Mouse (Mus musculus): ENCODE results near the gene Sesn1. TPM values are rescaled to one million over a fixed set of nuclear protein-coding genes. Genes with fewer than 3 reads are reported as not detected.

The Sesn1 gene
- 26.5 and 36.6 TPM in 2 replicates for polyA plus RNA-seq (2015; fragmentation: Nextera tagmentation; extraction: Ambion mirVana)

DNA sequence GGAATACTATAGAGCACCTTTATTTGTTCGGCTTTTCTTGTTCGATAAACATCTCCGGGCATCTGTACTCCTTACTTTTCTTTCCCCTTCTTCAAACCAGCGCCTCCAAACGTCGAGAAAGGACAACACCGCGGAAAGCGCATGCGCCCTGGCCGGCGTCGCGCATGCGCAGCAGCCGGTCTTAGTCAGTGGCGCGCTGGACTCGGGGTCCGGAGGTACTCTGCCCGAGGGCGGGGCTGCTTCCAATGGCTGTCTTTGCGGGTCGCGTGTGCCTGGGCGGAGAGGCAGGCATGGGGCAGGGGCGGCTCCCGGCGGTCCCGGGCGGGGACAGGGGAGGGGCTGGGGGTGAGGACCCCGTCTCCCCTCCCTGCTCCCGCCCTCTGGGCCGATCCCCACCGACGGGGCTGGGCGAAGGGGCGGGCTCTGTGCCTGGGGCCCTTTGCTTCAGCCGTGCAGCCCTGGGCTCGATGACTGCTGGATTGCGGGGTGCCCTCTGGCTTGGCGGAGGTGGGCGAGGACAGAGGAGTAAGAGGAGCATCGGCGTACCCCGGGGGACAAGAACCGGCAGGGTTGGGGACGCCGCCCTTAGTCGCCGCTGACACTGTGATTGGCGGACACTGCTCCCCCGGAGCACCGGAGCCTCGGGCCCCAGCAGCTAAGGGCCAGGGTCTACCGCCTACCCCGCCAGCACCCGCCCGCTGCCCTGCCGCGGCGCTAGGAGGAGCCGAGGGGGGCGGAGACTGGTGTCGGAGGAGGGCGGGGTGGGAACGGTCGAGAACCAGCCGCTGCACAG is at the start of gene Sesn1, which contains the start of gene Cep57l1:
TSS of gene Sesn1 (plus strand) at position 165 of the 793 bp plus-strand sequence.
TSS of gene Cep57l1 (minus strand) at position 101 of the 793 bp plus-strand sequence.
- Histone ChIP-seq H3K9ac (replicated peaks; ENCODE audit: low read depth) (peak within 1 kb of the TSS; percentile 60), H3K36me3 (ENCODE audit: insufficient read depth, low read length) (no peaks in the 10 kb centered on the region), H3K4me1 (ENCODE audit: insufficient read depth, low read depth, low read length) (peaks cover 16% of the 10 kb centered on the region; the same call in 1 of the 2 replicates), H3K4me2 (replicated peaks; ENCODE audit: low read depth, low read length) (peak within 1 kb of the TSS; percentile 72), H3K9me3 (ENCODE audit: low read length) (no peaks in the 10 kb centered on the region), H3K27me3 (replicated peaks; ENCODE audit: insufficient read depth, low read length) (no peaks in the 10 kb centered on the region), H3K4me3 (ENCODE audit: low read depth, low read length) (peak within 1 kb of the TSS; percentile 71), H3K27ac (ENCODE audit: low read length) (peak within 1 kb of the TSS; percentile 98)
- TF ChIP-seq CTCF (IDR thresholded peaks at IDR 0.05) (peak; percentile 48), EP300 (IDR thresholded peaks at IDR 0.05) (no peak; the same call in 1 of the 2 replicates)
- peak; percentile 98 for DNase-seq (ENCODE audit: low spot score)
- under 1% methylated on average over 56 of the region's 69 CpGs for WGBS
- ATAC-seq: peak; percentile 95

DNA sequence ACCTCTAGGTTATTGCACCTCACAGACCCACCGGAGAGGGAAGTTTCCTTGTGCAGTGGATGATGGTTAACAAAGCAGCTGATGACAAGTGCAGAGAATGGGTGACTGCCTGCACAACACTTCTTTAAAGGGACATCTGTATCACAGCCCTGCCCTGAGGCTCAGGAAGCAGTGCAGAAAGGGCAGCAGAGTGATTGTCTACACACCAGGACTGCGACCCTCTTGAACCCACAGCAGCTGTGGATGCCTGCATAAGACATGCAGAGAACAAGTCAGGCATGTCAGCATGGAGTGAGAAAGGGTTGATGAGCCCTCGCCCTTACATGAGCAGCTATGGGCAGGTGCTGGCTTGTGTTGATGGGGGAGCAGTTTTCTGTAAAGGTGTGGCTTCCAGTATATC is 48.9 kb upstream of the Sesn1 start:
- no peak for TF ChIP-seq CTCF (IDR thresholded peaks at IDR 0.05)

DNA sequence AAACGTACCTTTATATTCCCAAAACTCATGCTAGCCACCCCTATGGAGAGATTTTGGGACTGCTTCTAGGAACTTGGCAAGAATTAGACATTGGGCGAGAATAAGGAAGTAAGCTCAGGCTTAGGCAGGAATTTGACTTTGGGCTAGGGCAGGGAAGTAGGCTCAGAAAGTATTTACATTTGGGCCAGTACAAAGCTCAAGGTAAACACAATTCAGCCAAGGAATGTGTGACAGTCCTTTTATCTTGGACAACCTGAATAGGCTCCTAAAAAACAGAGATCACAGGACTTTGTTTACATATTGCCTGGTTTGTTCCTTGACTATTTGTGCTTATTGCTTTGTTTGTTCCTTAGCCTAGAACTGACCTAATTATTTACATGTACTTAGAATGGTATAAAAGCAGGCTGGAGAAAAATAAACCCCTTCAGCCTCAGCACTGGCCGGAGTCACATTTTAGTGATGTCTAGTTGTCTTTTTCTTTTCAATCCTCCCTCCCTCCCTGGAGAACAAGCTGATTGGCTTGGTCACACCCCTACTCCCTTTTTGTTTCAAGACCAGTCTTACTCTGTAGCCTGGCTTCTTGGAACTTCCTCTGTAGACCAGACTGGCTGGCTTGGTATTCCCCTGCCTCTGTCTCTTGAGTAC is 45.9 kb upstream of the Sesn1 start:
- H3K4me2 ChIP-seq (replicated peaks; ENCODE audit: low read depth, low read length): no peak overlapping the region
- DNase-seq (ENCODE audit: low spot score) (no peak), ATAC-seq (no peak)
- no peaks in the 10 kb centered on the region for H3K27me3 ChIP-seq (replicated peaks; ENCODE audit: insufficient read depth, low read length)
- no peak for TF ChIP-seq CTCF (IDR thresholded peaks at IDR 0.05)
- TF ChIP-seq EP300 (IDR thresholded peaks at IDR 0.05): no peak
- no peak overlapping the region for H3K27ac ChIP-seq (ENCODE audit: low read length)
- H3K9me3 ChIP-seq (ENCODE audit: low read length): no peaks in the 10 kb centered on the region
- no peaks in the 10 kb centered on the region for H3K4me1 ChIP-seq (ENCODE audit: insufficient read depth, low read depth, low read length)
- no peak overlapping the region for H3K4me3 ChIP-seq (ENCODE audit: low read depth, low read length)
- H3K36me3 ChIP-seq (ENCODE audit: insufficient read depth, low read length): no peaks in the 10 kb centered on the region
- H3K9ac ChIP-seq (replicated peaks; ENCODE audit: low read depth): no peak overlapping the region
- 54% methylated on average over 3 of the region's 3 CpGs for WGBS

More for the DNA sequence above, 48.9 kb upstream of the Sesn1 start:
- Histone ChIP-seq H3K27ac (ENCODE audit: low read length) (no peak overlapping the region), H3K36me3 (ENCODE audit: insufficient read depth, low read length) (no peaks in the 10 kb centered on the region), H3K9me3 (ENCODE audit: low read length) (no peaks in the 10 kb centered on the region), H3K4me1 (ENCODE audit: insufficient read depth, low read depth, low read length) (no peaks in the 10 kb centered on the region), H3K4me2 (replicated peaks; ENCODE audit: low read depth, low read length) (no peak overlapping the region), H3K27me3 (replicated peaks; ENCODE audit: insufficient read depth, low read length) (no peaks in the 10 kb centered on the region), H3K4me3 (ENCODE audit: low read depth, low read length) (no peak overlapping the region), H3K9ac (replicated peaks; ENCODE audit: low read depth) (no peak overlapping the region)
- DNase-seq (ENCODE audit: low spot score) (no peak), ATAC-seq (no peak)
- 77% methylated on average over 3 of the region's 3 CpGs for WGBS

DNA sequence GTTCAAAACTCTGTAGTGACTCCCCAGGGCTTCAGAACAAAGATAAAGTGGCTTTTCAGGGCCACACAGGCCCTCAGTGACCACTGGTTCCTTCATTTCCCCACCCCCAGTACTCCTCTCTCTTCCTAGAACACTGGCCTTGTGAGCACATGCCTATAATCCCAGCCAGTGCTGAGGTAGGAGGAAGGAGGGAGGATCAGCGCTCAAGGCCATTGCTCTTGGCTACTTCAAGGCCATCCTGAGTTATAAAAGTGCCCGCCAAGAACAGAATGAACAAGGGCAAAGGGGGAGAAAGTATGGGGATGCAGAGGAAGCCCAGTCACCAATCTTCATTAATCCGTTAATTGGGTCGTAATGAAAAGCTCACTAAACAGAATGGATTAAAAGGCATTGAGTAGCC is 44.1 kb upstream of the Sesn1 start:
- WGBS: 89% methylated on average over 4 of the region's 4 CpGs
- no peak overlapping the region for H3K27ac ChIP-seq (ENCODE audit: low read length)
- TF ChIP-seq EP300 (IDR thresholded peaks at IDR 0.05) (no peak), CTCF (IDR thresholded peaks at IDR 0.05) (no peak)
- H3K9ac ChIP-seq (replicated peaks; ENCODE audit: low read depth): no peak overlapping the region
- no peaks in the 10 kb centered on the region for H3K9me3 ChIP-seq (ENCODE audit: low read length)
- no peaks in the 10 kb centered on the region for H3K4me1 ChIP-seq (ENCODE audit: insufficient read depth, low read depth, low read length)
- no peak overlapping the region for H3K4me3 ChIP-seq (ENCODE audit: low read depth, low read length)
- no peaks in the 10 kb centered on the region for H3K27me3 ChIP-seq (replicated peaks; ENCODE audit: insufficient read depth, low read length)
- DNase-seq (ENCODE audit: low spot score) (no peak), ATAC-seq (no peak)
- no peaks in the 10 kb centered on the region for H3K36me3 ChIP-seq (ENCODE audit: insufficient read depth, low read length)
- no peak overlapping the region for H3K4me2 ChIP-seq (replicated peaks; ENCODE audit: low read depth, low read length)

DNA sequence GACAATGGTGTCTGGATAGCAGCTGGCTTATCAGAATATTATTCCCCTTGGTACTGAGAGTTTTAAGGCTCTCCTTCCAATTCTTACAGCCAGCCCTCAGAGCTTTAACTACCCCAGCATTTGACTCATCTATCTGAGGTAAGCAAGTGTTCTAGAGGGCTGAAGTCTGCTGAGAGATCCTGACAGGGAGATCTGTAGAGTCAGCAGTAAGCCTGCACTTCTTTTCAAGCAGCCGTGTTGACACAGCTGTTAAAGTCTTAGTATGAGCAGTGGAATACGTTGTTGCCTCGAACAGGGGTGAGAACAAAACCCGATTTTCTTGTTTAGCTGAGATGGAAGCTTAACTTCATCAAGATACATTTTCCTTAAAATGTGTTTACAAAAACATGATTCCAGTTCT is 43.5 kb upstream of the Sesn1 start:
- ATAC-seq: no peak
- Histone ChIP-seq H3K4me3 (ENCODE audit: low read depth, low read length) (no peak overlapping the region), H3K4me1 (ENCODE audit: insufficient read depth, low read depth, low read length) (no peaks in the 10 kb centered on the region), H3K9ac (replicated peaks; ENCODE audit: low read depth) (no peak overlapping the region), H3K36me3 (ENCODE audit: insufficient read depth, low read length) (no peaks in the 10 kb centered on the region), H3K27me3 (replicated peaks; ENCODE audit: insufficient read depth, low read length) (no peaks in the 10 kb centered on the region), H3K9me3 (ENCODE audit: low read length) (no peaks in the 10 kb centered on the region), H3K27ac (ENCODE audit: low read length) (no peak overlapping the region), H3K4me2 (replicated peaks; ENCODE audit: low read depth, low read length) (no peak overlapping the region)
- WGBS: 60% methylated on average over 4 of the region's 4 CpGs
- no peak for TF ChIP-seq EP300 (IDR thresholded peaks at IDR 0.05)
- TF ChIP-seq CTCF (IDR thresholded peaks at IDR 0.05): no peak
- peak; percentile 23 for DNase-seq (ENCODE audit: low spot score)

DNA sequence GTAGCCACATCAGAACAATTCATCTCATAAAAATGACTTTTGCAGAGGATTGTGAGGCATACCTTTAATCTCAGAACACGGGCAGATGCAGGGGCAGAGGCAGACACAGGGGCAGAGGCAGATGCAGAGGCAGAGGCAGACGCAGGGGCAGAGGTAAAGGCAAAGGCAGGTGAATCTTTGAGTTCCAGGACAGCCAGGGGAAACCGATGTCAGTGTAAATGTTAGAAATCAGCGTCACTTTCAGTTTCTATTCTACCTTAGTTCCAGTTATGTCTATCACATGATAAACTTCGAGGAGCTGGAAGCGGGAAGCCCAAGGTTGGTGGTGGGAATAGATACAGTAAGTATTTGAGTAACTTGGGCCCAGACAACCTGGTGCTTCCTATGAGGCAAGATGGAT is 42.5 kb upstream of the Sesn1 start:
- H3K9ac ChIP-seq (replicated peaks; ENCODE audit: low read depth): no peak overlapping the region
- no peak overlapping the region for H3K27ac ChIP-seq (ENCODE audit: low read length)
- H3K27me3 ChIP-seq (replicated peaks; ENCODE audit: insufficient read depth, low read length): no peaks in the 10 kb centered on the region
- no peak for ATAC-seq
- no peaks in the 10 kb centered on the region for H3K4me1 ChIP-seq (ENCODE audit: insufficient read depth, low read depth, low read length)
- 89% methylated on average over 6 of the region's 6 CpGs for whole genome bisulfite sequencing
- H3K36me3 ChIP-seq (ENCODE audit: insufficient read depth, low read length): no peaks in the 10 kb centered on the region
- TF ChIP-seq CTCF (IDR thresholded peaks at IDR 0.05) (no peak), EP300 (IDR thresholded peaks at IDR 0.05) (no peak)
- DNase-seq (ENCODE audit: low spot score): no peak
- H3K4me3 ChIP-seq (ENCODE audit: low read depth, low read length): no peak overlapping the region
- no peaks in the 10 kb centered on the region for H3K9me3 ChIP-seq (ENCODE audit: low read length)
- no peak overlapping the region for H3K4me2 ChIP-seq (replicated peaks; ENCODE audit: low read depth, low read length)
